Mouse (Mus musculus): ENCODE measurements at regions not wholly inside any gene's neighbourhood (a gene's known extent, or its start where the extent isn't known, plus 50 kb on each side); places are given as distances from the start of the nearest gene placed in this dataset.

DNA sequence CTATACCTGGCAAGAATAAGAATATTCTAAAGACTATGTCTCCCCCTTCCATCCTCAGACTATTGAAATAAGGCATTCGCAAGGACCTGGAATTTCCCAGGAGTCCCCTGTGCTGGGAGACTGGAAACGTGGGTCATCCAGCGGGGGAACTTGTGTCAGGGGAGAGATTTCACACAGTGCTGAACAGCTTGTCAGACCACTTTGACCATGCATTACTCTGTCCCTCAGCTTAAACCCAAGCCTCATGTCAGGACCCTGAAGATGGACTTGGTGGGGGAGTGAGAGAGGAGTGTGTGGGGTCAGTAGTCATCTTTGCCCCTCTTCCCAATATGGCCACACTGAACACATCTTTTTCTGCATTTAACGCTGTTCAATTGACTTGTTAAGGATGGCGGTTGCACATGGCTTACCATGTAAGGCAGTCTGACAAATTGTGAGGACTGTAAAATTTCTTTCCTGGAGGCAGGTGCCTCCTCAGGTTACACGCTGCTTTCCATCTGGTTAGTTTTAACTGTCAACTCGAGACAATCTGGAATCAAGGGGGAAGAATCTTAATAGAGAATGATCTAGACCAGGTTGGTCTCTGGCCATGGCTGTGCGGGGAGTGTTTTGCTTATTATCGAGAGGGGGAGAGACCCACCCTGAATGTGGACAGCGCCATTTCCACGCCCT, 56.2 kb upstream of the Ralgapa2 start:
- TF ChIP-seq POLR2A (IDR thresholded peaks at IDR 0.05; ENCODE audit: extremely low read depth, insufficient read depth, low read length) (no peak), CTCF (IDR thresholded peaks at IDR 0.05; ENCODE audit: low read depth, low read length) (no peak)
